Comparison of ENCODE assay signal across 8 mouse cellular contexts in the genomic region with DNA sequence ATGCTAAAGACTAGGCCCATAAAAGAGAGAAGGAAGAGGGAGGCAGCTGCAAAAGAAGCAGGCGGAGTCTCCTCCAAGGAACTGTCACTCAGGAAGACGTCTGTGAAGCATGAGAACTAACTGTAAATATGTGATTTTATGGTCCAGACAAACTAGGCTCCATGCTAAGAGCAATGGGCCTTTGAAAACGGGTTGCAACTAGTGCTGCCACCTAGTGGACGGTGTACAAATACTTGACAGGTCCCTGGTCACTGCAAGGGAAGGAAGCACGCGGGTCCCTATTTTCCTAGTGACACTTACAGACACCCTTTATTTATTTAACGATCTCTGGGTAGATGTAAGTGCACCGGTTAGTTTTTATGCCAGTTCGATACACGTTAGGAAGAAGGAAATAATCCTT. TPM values are rescaled to one million over a fixed set of nuclear protein-coding genes. Genes with fewer than 3 reads are reported as not detected.
DNase-seq lines count a peak whose midpoint lies in the region; ATAC-seq lines count a peak whose summit lies in the region.

No protein-coding gene starts in this region.

- no peak overlapping the region for H3K4me2 ChIP-seq in heart, embryonic 11.5 days
- H3K4me2 ChIP-seq in intestine, embryonic 15.5 days (replicated peaks) = no peak overlapping the region
- H3K4me2 ChIP-seq in midbrain, embryonic 14.5 days (ENCODE audit: low read length) = no peak overlapping the region

- H3K9ac ChIP-seq in heart, embryonic 11.5 days (ENCODE audit: low read depth, low read length) = no peak overlapping the region
- H3K9ac ChIP-seq in intestine, embryonic 15.5 days = no peak overlapping the region
- no peak overlapping the region for H3K9ac ChIP-seq in midbrain, embryonic 14.5 days (replicated peaks; ENCODE audit: low read length)

- H3K27ac ChIP-seq in heart, embryonic 11.5 days (ENCODE audit: low read depth, low read length) = no peak overlapping the region
- no peak overlapping the region for H3K27ac ChIP-seq in intestine, embryonic 15.5 days
- no peak overlapping the region for H3K27ac ChIP-seq in midbrain, embryonic 14.5 days (replicated peaks; ENCODE audit: low read depth, low read length)

- no peaks in the 10 kb centered on the region for H3K27me3 ChIP-seq in heart, embryonic 11.5 days (ENCODE audit: control insufficient read depth, insufficient read depth, low read length)
- no peaks in the 10 kb centered on the region for H3K27me3 ChIP-seq in intestine, embryonic 15.5 days (replicated peaks)
- H3K27me3 ChIP-seq in midbrain, embryonic 14.5 days (ENCODE audit: control insufficient read depth, insufficient read depth, low read length) = no peaks in the 10 kb centered on the region

- WGBS in heart, embryonic 11.5 days (ENCODE audit: insufficient replicate concordance) = 10% methylated on average over 10 of the region's 10 CpGs
- WGBS in intestine, embryonic 15.5 days = 14% methylated on average over 10 of the region's 10 CpGs
- WGBS in midbrain, embryonic 14.5 days = 12% methylated on average over 10 of the region's 10 CpGs

- H3K36me3 ChIP-seq in heart, embryonic 11.5 days (ENCODE audit: control insufficient read depth, insufficient read depth, low read length) = no peaks in the 10 kb centered on the region
- H3K36me3 ChIP-seq in intestine, embryonic 15.5 days = no peaks in the 10 kb centered on the region
- H3K36me3 ChIP-seq in midbrain, embryonic 14.5 days (ENCODE audit: control insufficient read depth, insufficient read depth, low read length) = no peaks in the 10 kb centered on the region

- no peak overlapping the region for H3K4me3 ChIP-seq in heart, embryonic 11.5 days (ENCODE audit: low read depth, low read length)
- no peak overlapping the region for H3K4me3 ChIP-seq in intestine, embryonic 15.5 days (replicated peaks)
- no peak overlapping the region for H3K4me3 ChIP-seq in midbrain, embryonic 14.5 days (replicated peaks; ENCODE audit: low read depth, low read length)

- no peak for ATAC-seq in heart, embryonic 11.5 days (replicated peaks; ENCODE audit: insufficient number of reproducible peaks, low FRiP score, low TSS enrichment)
- peak; percentile 66; the same call in 1 of the 2 replicates for ATAC-seq in intestine, embryonic 15.5 days
- ATAC-seq in midbrain, embryonic 14.5 days (ENCODE audit: low FRiP score, low TSS enrichment) = peak; percentile 62; the same call in 1 of the 2 replicates

- DNase-seq in heart, adult 11 months = peak; percentile 91
- peak; percentile 87 to 91 for DNase-seq in cerebellum, postnatal 14 days
- DNase-seq in frontal cortex, postnatal 25 days (ENCODE audit: low spot score in 2 of 2) = peak; percentile 50 to 67
- peak; percentile 51 to 64 for DNase-seq in left cerebral cortex, postnatal 36 days (ENCODE audit: low spot score in 2 of 2)
- DNase-seq in midbrain, embryonic 14.5 days = peak; percentile 93
- peak; percentile 40 to 72 for DNase-seq in spleen, adult 18-20 months

- no peaks in the 10 kb centered on the region for H3K9me3 ChIP-seq in heart, embryonic 11.5 days (replicated peaks; ENCODE audit: control insufficient read depth, low read length)
- H3K9me3 ChIP-seq in intestine, embryonic 15.5 days = no peaks in the 10 kb centered on the region
- H3K9me3 ChIP-seq in midbrain, embryonic 14.5 days (ENCODE audit: control insufficient read depth, low read length) = no peaks in the 10 kb centered on the region

- intact Hi-C loops in left cerebral cortex, postnatal 36 days (cut with DNase I) = loop anchor here (5.0 kb wide), 2 partner anchors 134 to 789 kb away; a partner anchor contains a TSS

- no peaks in the 10 kb centered on the region for H3K4me1 ChIP-seq in heart, embryonic 11.5 days (ENCODE audit: control insufficient read depth, insufficient read depth, low read length)
- no peaks in the 10 kb centered on the region for H3K4me1 ChIP-seq in intestine, embryonic 15.5 days (replicated peaks)
- H3K4me1 ChIP-seq in midbrain, embryonic 14.5 days (ENCODE audit: control insufficient read depth, insufficient read depth, low read length) = no peaks in the 10 kb centered on the region

RNA-seq across cellular contexts. Expression of a gene that starts 10.9 kb away (rescaled TPM):
- polyA plus RNA-seq in heart, embryonic 11.5 days (2014; fragmentation: Nextera tagmentation; extraction: Ambion mirVana) = 0.14 and 0.34 TPM in 2 replicates
- polyA plus RNA-seq in intestine, embryonic 15.5 days (2015; fragmentation: Nextera tagmentation; extraction: Ambion mirVana) = 0.14 and 0.19 TPM in 2 replicates
- total RNA-seq in left cerebral cortex, postnatal 36 days (2021) = under 1 TPM; 0.20 to 0.48 TPM
- polyA plus RNA-seq in midbrain, embryonic 14.5 days (2014; fragmentation: Nextera tagmentation; extraction: Ambion mirVana) = 3.2 and 3.5 TPM in 2 replicates
